Mouse (Mus musculus) bone marrow macrophage, adult 2 months (primary cell): ENCODE results near the gene C2cd5.

Experiments used
- CTCF ChIP-seq: IDR thresholded peaks from 2 replicates; pipeline ENCODE4 v1.5.1; 2012; ENCODE audit warnings: low read depth, mild to moderate bottlenecking, low read length, moderate library complexity
- POLR2A ChIP-seq: IDR thresholded peaks from 2 replicates; pipeline ENCODE4 v1.6.1; 2012; ENCODE audit warnings: mild to moderate bottlenecking, low read depth, low read length, borderline replicate concordance

DNA sequence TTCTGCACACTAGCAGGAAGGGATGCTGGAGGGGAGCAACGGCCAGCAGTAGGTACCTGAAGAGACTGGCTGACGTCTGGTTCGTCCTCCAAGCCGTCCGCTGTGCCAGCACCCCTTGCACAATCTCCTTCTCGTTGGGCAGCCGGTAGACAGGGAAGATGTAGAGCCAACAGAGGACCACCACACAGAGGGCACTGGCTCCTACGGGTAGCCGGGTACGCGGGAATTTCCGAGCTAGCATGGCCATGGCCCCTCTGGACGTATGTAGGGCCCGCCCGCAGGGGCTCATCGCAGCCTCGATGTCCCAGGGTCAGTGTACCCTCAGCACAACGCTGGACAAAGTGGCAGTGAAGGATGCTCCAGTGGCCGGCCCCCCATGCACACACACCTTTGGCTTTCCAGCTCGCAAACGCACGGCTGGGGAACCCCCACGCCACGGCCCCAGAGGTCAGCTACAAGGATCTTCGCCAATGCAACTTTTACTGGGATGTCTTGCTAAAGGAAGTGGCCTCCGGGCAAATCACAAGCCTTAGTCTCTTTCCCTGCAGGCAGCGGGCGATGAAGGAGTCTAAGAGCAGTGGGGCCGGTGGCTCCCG is 136.4 kb downstream of the C2cd5 start:
- TF ChIP-seq POLR2A: no peak
- TF ChIP-seq CTCF: no peak
